Mouse (Mus musculus): Measurements from ENCODE around the gene Mrps36.

GRCm38 (mm10) chr13:100703468-100703867, 41.0 kb downstream of the Mrps36 start:
- TF ChIP-seq CTCF (IDR thresholded peaks at IDR 0.05) (peak; percentile 33), EP300 (IDR thresholded peaks at IDR 0.05) (no peak)
